Mouse (Mus musculus) kidney, postnatal 36 days (tissue): ENCODE results near the gene Gm49387.

Experiments
- DNase-seq, 2 experiments: peaks; one replicate each; pipeline ENCODE4 v3.0.0; 2021 to 2022; ENCODE audit warnings: mixed read lengths in 2 of 2

The Gm49387 gene

GRCm38 (mm10) chr14:31661671-31662554, 21.2 kb upstream of the Gm49387 start:
- peak; percentile 86 to 94 for DNase-seq

- no peak for DNase-seq
Measured at GRCm38 (mm10) chr14:31660312-31661093, 19.8 kb upstream of the Gm49387 start.

- DNase-seq = peak; percentile 72 to 84
Measured at GRCm38 (mm10) chr14:31659501-31660181, 19.0 kb upstream of the Gm49387 start.

- DNase-seq = no peak
Measured at GRCm38 (mm10) chr14:31658126-31658680, 17.5 kb upstream of the Gm49387 start.

GRCm38 (mm10) chr14:31656857-31657645, 16.4 kb upstream of the Gm49387 start:
- DNase-seq = peak; percentile 70 to 83

- no peak for DNase-seq
Measured at GRCm38 (mm10) chr14:31656386-31656785, 15.7 kb upstream of the Gm49387 start.

GRCm38 (mm10) chr14:31655406-31655805, 14.7 kb upstream of the Gm49387 start:
- no peak for DNase-seq

- peak; percentile 54 to 65 for DNase-seq
Measured at GRCm38 (mm10) chr14:31654816-31655215, 14.1 kb upstream of the Gm49387 start.

GRCm38 (mm10) chr14:31653101-31653875, 12.6 kb upstream of the Gm49387 start:
- no peak for DNase-seq

GRCm38 (mm10) chr14:31652624-31653023, 11.9 kb upstream of the Gm49387 start:
- no peak for DNase-seq

- no peak for DNase-seq
Measured at GRCm38 (mm10) chr14:31652106-31652505, 11.4 kb upstream of the Gm49387 start.

- no peak for DNase-seq
Measured at GRCm38 (mm10) chr14:31651206-31651605, 10.5 kb upstream of the Gm49387 start.

GRCm38 (mm10) chr14:31650347-31650746, 9.7 kb upstream of the Gm49387 start:
- no peak for DNase-seq

- no peak for DNase-seq
Measured at GRCm38 (mm10) chr14:31647991-31648390, 7.3 kb upstream of the Gm49387 start.

GRCm38 (mm10) chr14:31645920-31646319, 5.2 kb upstream of the Gm49387 start:
- DNase-seq = no peak

- DNase-seq = no peak
Measured at GRCm38 (mm10) chr14:31644931-31645547, 4.4 kb upstream of the Gm49387 start.

- peak; percentile 87 to 90 for DNase-seq
Measured at GRCm38 (mm10) chr14:31644183-31644830, 3.6 kb upstream of the Gm49387 start.

- peak; percentile 76 to 85 for DNase-seq
Measured at GRCm38 (mm10) chr14:31641506-31642155, 953 bp upstream of the Gm49387 start.

GRCm38 (mm10) chr14:31640890-31641505, 320 bp upstream of the Gm49387 start, which contains the start of the genes Btd and Hacl1:
Gene Btd, plus strand, starts transcription at chr14:31641028.
Gene Hacl1, minus strand, starts transcription at chr14:31641286.
- DNase-seq = peak; percentile 91 to 96
